Mouse (Mus musculus) large intestine, adult 2 months (tissue): ENCODE results near the gene Prr14. TPM values are rescaled to one million over a fixed set of nuclear protein-coding genes. Genes with fewer than 3 reads are reported as not detected.
"Not testable (repeated sequence)": the region's sequence is repeated elsewhere in the genome, so short reads cannot be mapped to it uniquely, and the experiment has no call there.

Experiments
- DNase-seq: peaks from one replicate; pipeline ENCODE4 v3.0.0-alpha.2; 2012; ENCODE audit warnings: low read depth, low spot score
- WGBS: fragments of 180-500 bp; shearing (Covaris S2); methylation state at CpG from one replicate; pipeline ENCODE4 v1.1.7; 2018; 5-methylcytosine and 5-hydroxymethylcytosine counted together
- polyA plus RNA-seq: library from polyadenylated mRNA; depleted of rRNA; stranded (reverse); fragments of >200 nt; gene quantifications from 2 replicates; pipeline ENCODE4 v1.2.3, GENCODE M21; 2012; rRNA removed

Gene Prr14
- polyA plus RNA-seq, 1 experiment, result 59.8 TPM

GRCm38 (mm10) chr7:127498407-127498806 lies 39.0 kb downstream of the Prr14 start:
- 51% methylated on average over 3 of the region's 3 CpGs for WGBS
- no peak for DNase-seq

- 99% methylated on average over 3 of the region's 3 CpGs for WGBS
- DNase-seq, result no peak
Observed at GRCm38 (mm10) chr7:127508291-127508690, 48.9 kb downstream of the Prr14 start.

- 76% methylated on average over 4 of the region's 4 CpGs for WGBS
- DNase-seq, result not testable (repeated sequence)
Observed at GRCm38 (mm10) chr7:127509830-127510229, 50.4 kb downstream of the Prr14 start.

GRCm38 (mm10) chr7:127511241-127511640 lies 51.8 kb downstream of the Prr14 start:
- DNase-seq, result peak; percentile 25
- 17% methylated on average over 8 of the region's 8 CpGs for WGBS

GRCm38 (mm10) chr7:127511808-127512230 lies 52.4 kb downstream of the Prr14 start, which contains the start of gene Srcap:
Srcap (plus strand) TSS chr7:127511983.
- WGBS, result under 1% methylated on average over 37 of the region's 37 CpGs
- peak; percentile 87 for DNase-seq

- peak; percentile 69 for DNase-seq
- WGBS, result under 1% methylated on average over 90 of the region's 93 CpGs
Observed at GRCm38 (mm10) chr7:127512231-127513015, 53.0 kb downstream of the Prr14 start.

- peak; percentile 51 for DNase-seq
- 3% methylated on average over 8 of the region's 8 CpGs for WGBS
Observed at GRCm38 (mm10) chr7:127513016-127513390, 53.6 kb downstream of the Prr14 start.

- WGBS, result 29% methylated on average over 3 of the region's 3 CpGs
- DNase-seq, result peak; percentile 22
Observed at GRCm38 (mm10) chr7:127513781-127514180, 54.4 kb downstream of the Prr14 start.

GRCm38 (mm10) chr7:127515846-127516245 lies 56.4 kb downstream of the Prr14 start:
- DNase-seq, result no peak
- WGBS, result 87% methylated on average over 7 of the region's 7 CpGs

- DNase-seq, result no peak
- 85% methylated on average over 7 of the region's 7 CpGs for WGBS
Observed at GRCm38 (mm10) chr7:127516344-127516743, 56.9 kb downstream of the Prr14 start.

- 87% methylated on average over 3 of the region's 3 CpGs for WGBS
- DNase-seq, result no peak
Observed at GRCm38 (mm10) chr7:127519284-127519683, 59.9 kb downstream of the Prr14 start, which contains the start of gene Gm42715. Gm42715 (plus strand) TSS chr7:127519584.

Other genes starting within 250 kb of the Prr14 start
- gene Zfp553, start 226.6 kb upstream of the Prr14 start, polyA plus RNA-seq, result 5.7 and 7.9 TPM in 2 replicates
- 32.4 and 34.6 TPM in 2 replicates for gene Sept1, start 226.5 kb upstream of the Prr14 start, polyA plus RNA-seq
- gene Zfp771, start 215.3 kb upstream of the Prr14 start, polyA plus RNA-seq, result 25.7 and 34.0 TPM in 2 replicates
- gene Dctpp1, start 198.9 kb upstream of the Prr14 start, polyA plus RNA-seq, result 79.9 and 80.9 TPM in 2 replicates
- 58.1 and 85.1 TPM in 2 replicates for gene Sephs2, start 185.6 kb upstream of the Prr14 start, polyA plus RNA-seq
- 9.9 and 13.0 TPM in 2 replicates for gene Itgal, start 163.4 kb upstream of the Prr14 start, polyA plus RNA-seq
- gene Zfp768, start 114.0 kb upstream of the Prr14 start, polyA plus RNA-seq, result 19.4 and 28.2 TPM in 2 replicates
- gene Zfp747, start 83.6 kb upstream of the Prr14 start, polyA plus RNA-seq, result 15.0 and 35.0 TPM in 2 replicates
- 6.2 and 9.3 TPM in 2 replicates for gene 9130019O22Rik, start 72.4 kb upstream of the Prr14 start, polyA plus RNA-seq
- gene E430018J23Rik, start 66.0 kb upstream of the Prr14 start, polyA plus RNA-seq, result 10.2 and 15.5 TPM in 2 replicates
- gene Zfp764, start 52.8 kb upstream of the Prr14 start, polyA plus RNA-seq, result 5.8 and 8.8 TPM in 2 replicates
- gene Zfp688, start 37.5 kb upstream of the Prr14 start, polyA plus RNA-seq, result 18.1 and 20.5 TPM in 2 replicates
- gene Zfp689, start 10.5 kb upstream of the Prr14 start, polyA plus RNA-seq, result 2.1 and 2.5 TPM in 2 replicates
- gene Fbrs, start 19.6 kb downstream of the Prr14 start, polyA plus RNA-seq, result 21.0 and 26.6 TPM in 2 replicates
- 6.7 and 14.4 TPM in 2 replicates for gene Srcap, start 52.4 kb downstream of the Prr14 start, polyA plus RNA-seq
- gene Gm42715, start 60.0 kb downstream of the Prr14 start, polyA plus RNA-seq, result 12.6 and 14.7 TPM in 2 replicates
- 2.7 and 3.5 TPM in 2 replicates for gene Tmem265, start 101.8 kb downstream of the Prr14 start, polyA plus RNA-seq
- 47.2 and 62.7 TPM in 2 replicates for gene Phkg2, start 113.7 kb downstream of the Prr14 start, polyA plus RNA-seq
- 1.3 and 1.4 TPM in 2 replicates for gene Ccdc189, start 129.0 kb downstream of the Prr14 start, polyA plus RNA-seq
- 23.7 and 30.9 TPM in 2 replicates for gene Rnf40, start 129.2 kb downstream of the Prr14 start, polyA plus RNA-seq
- 5.3 and 7.6 TPM in 2 replicates for gene Zfp629, start 156.2 kb downstream of the Prr14 start, polyA plus RNA-seq
- 17.5 and 21.2 TPM in 2 replicates for gene Bcl7c, start 249.3 kb downstream of the Prr14 start, polyA plus RNA-seq